Mouse (Mus musculus): ENCODE results near the gene Cit.

Cit gene

DNA sequence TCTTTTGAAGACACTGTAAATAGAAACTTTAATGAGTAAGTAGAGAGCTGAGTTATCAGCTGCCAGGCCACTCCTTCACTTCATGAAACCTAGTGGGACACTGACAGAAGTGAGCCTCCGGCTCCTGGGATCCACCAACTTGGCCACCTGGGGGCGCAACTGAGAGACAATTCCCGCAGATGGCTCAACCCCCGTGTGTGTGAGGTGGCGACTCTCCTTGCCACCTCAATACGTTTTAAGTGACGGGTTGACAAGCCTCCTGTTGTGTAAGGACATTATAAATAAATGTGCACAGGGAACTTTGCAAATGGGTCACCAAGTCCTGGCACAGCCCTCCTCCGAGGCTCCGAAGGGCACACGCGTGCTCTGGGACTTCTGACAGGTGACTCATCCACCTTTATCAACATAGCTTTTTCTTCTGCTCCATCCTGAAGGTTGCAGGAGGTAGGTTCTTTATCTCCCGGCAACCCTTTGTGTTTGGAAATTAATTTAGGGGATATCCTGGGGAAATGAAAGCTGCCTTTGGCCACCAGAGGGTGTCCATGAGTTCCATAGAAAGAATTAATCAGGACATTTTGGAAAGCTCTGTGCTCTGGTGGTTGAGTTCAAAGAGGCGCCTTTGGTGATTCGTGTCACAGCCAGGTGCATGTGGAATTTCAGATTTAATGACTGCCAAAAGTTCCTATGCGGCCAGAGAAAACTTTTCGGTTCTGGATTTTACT, 83.9 kb downstream of the Cit start:
- ChIA-PET CTCF (interaction anchor here (0.5 to 3.1 kb wide), 39 partner anchors 8 to 1229 kb away, joined by 3 to 20 read pairs (median 5); no protein-coding TSS in a partner anchor), POLR2A (interaction anchor here in 3 of 4 experiments (0.7 to 2.4 kb wide), 7 partner anchors 10 to 104 kb away, joined by 3 to 8 read pairs (median 4); no protein-coding TSS in a partner anchor)

- POLR2A ChIA-PET = interaction anchor here in 1 of 4 experiments (1.3 to 1.7 kb wide), 2 partner anchors 12 to 13 kb away, joined by 4 read pairs; no protein-coding TSS in a partner anchor
- CTCF ChIA-PET = interaction anchor here in 1 of 4 experiments (0.5 to 1.6 kb wide), 2 partner anchors 10 to 30 kb away, joined by 4 to 7 read pairs; no protein-coding TSS in a partner anchor
These were observed 87.2 kb downstream of the Cit start for GRCm38 (mm10) chr5:115932325-115932724.

DNA sequence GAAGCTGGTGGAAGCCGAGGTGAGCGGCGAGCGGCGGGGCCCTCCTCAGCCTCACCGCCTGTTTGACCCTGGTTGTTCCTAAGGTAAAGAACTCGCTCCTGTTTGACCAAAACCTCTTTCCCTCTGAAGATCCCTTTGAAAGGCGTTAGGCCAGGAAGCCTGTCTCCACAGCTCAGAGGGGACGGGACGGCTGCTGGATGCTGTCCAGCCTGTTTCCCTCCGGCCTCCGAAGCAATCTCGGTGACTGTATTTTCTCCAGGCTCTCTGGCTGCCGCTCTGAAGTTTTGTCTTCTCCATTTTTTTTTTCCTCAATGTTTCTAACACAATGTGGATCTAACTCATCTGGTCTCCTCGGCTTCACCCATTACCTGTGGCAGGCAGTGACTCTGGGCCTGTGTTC, 91.8 kb downstream of the Cit start:
- CTCF ChIA-PET = interaction anchor here in 2 of 4 experiments (0.5 to 2.0 kb wide), 3 partner anchors 8 to 78 kb away, joined by 3 to 10 read pairs (median 3); no protein-coding TSS in a partner anchor
- POLR2A ChIA-PET = interaction anchor here in 1 of 4 experiments (1.0 to 1.4 kb wide), 2 partner anchors 9 to 16 kb away, joined by 3 to 4 read pairs; no protein-coding TSS in a partner anchor

- CTCF ChIA-PET = interaction anchor here in 2 of 4 experiments (0.6 to 2.0 kb wide), 4 partner anchors 9 to 895 kb away, joined by 3 to 10 read pairs (median 6); no protein-coding TSS in a partner anchor
- POLR2A ChIA-PET = interaction anchor here in 3 of 4 experiments (0.6 to 1.4 kb wide), 4 partner anchors 8 to 1077 kb away, joined by 3 to 7 read pairs (median 4); no protein-coding TSS in a partner anchor
These were observed 92.5 kb downstream of the Cit start for GRCm38 (mm10) chr5:115937566-115937965.

DNA sequence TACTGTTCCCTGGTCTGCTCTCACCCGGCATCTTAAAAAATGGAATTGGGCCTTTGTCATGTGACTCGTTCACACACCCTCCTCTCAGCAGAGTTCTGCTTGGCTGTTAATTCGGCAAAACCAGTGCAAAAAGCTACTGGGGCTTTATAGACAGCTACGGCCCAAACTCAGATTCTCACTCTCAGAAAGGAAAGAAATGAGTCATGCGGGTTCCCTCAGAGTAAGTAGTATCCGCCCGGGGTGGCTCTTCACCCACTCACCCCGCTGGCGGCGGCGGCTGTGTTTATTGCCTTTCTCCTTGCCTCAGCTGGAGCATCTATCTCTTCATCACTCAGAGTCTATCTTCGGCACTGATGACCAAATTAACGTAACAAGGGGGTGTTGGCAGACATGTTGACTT, 93.9 kb downstream of the Cit start:
- ChIA-PET POLR2A (no interaction called here), CTCF (interaction anchor here in 1 of 4 experiments (1.2 kb wide), 1 partner anchor 14 kb away, joined by 4 read pairs; no protein-coding TSS in a partner anchor)

GRCm38 (mm10) chr5:115942389-115942788, 97.3 kb downstream of the Cit start:
- ChIA-PET CTCF (interaction anchor here in 3 of 4 experiments (0.6 to 5.2 kb wide), 17 partner anchors 9 to 1976 kb away, joined by 3 to 30 read pairs (median 4); partner anchors contain the start of gene Srrm4 (in 1 of the 3)), POLR2A (interaction anchor here in 3 of 4 experiments (0.5 to 4.8 kb wide), 10 partner anchors 10 to 514 kb away, joined by 3 to 29 read pairs (median 4); no protein-coding TSS in a partner anchor)

- POLR2A ChIA-PET = interaction anchor here in 3 of 4 experiments (0.5 to 4.8 kb wide), 17 partner anchors 7 to 645 kb away, joined by 3 to 29 read pairs (median 4); no protein-coding TSS in a partner anchor
These were observed 99.9 kb downstream of the Cit start for GRCm38 (mm10) chr5:115944791-115945490.

GRCm38 (mm10) chr5:115947622-115948353, 102.7 kb downstream of the Cit start:
- CTCF ChIA-PET = interaction anchor here in 2 of 4 experiments (1.0 to 2.3 kb wide), 3 partner anchors 9 to 19 kb away, joined by 3 to 8 read pairs (median 7); no protein-coding TSS in a partner anchor
- POLR2A ChIA-PET = interaction anchor here in 2 of 4 experiments (1.2 to 1.7 kb wide), 5 partner anchors 14 to 217 kb away, joined by 3 to 5 read pairs (median 3); partner anchors contain the start of gene Bicdl1 (in 1 of the 2)

More at GRCm38 (mm10) chr5:115944791-115945490, 99.9 kb downstream of the Cit start:
- CTCF ChIA-PET = interaction anchor here in 2 of 4 experiments (0.8 to 5.2 kb wide), 7 partner anchors 9 to 61 kb away, joined by 3 to 20 read pairs (median 4); no protein-coding TSS in a partner anchor

DNA sequence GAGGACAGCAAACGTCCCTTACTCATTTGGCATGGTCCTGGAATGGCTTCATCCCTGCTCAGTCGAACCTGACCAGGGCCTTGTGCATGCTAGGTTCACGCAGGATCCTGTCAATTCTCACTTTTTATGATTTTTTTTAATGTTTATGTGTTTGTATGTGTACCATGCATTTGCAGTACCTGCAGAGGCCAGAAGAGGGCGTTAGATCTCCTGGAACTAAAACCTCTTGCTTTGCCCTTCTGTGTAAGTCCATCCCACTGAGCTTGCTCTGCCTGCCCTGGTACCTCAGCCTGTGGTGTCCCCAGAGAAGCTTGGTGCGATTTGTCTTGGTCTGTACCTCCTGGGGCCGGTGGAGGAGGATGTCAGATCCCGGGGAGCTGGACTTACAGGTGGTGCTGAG, 105.9 kb downstream of the Cit start:
- CTCF ChIA-PET = interaction anchor here (0.5 to 3.5 kb wide), 11 partner anchors 9 to 291 kb away, joined by 3 to 14 read pairs (median 4); no protein-coding TSS in a partner anchor
- POLR2A ChIA-PET = interaction anchor here in 2 of 4 experiments (0.7 to 4.4 kb wide), 7 partner anchors 7 to 457 kb away, joined by 3 to 29 read pairs (median 4); no protein-coding TSS in a partner anchor

DNA sequence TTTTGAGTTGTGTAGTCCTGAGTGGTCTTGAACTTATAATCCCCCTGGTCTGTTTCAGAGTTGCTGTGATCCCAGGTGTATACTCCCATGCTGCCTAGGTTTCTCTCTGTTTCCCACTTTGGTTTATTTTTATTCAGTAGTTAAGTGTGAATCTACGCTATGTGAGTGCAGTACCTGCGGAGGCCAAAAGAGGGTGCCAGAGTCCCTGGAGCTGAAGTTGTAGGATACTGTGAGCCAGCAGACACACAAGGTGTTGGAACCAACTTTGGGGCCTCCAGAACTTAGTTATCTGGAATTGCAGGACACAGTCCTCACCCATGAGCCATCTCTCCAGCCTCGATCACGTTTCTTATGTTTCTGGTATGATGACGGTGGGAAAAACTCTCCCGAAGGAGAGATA, 108.1 kb downstream of the Cit start:
- ChIA-PET CTCF (interaction anchor here (0.5 to 3.5 kb wide), 35 partner anchors 8 to 526 kb away, joined by 3 to 36 read pairs (median 4); partner anchors contain the start of genes Bicdl1 (in 1 of the 4) and Prkab1 (in 1 of the 4)), POLR2A (interaction anchor here in 3 of 4 experiments (0.6 to 4.4 kb wide), 11 partner anchors 8 to 536 kb away, joined by 3 to 29 read pairs (median 3); no protein-coding TSS in a partner anchor)

DNA sequence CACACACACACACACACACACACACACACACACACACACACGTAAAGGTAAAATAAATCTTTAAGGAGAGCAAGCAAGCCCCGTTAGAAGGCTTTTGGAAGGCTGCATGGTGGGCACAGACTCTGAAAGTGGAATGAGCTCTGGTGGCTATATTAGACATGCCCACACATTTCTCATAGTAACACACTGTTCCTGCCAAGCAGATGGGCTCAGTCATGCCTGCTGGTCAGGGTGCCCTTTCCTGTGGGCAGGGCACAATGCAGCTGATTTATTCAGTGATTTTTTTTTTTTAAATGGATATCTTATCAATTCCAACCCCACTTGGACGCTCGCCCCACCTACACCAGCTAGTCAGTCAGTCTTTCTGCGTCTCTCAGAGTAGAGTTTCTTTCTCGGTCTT, 109.0 kb downstream of the Cit start:
- ChIA-PET POLR2A (interaction anchor here in 2 of 4 experiments (0.5 to 4.4 kb wide), 6 partner anchors 9 to 963 kb away, joined by 3 to 29 read pairs (median 4); no protein-coding TSS in a partner anchor), CTCF (interaction anchor here (0.5 to 3.5 kb wide), 32 partner anchors 8 to 1047 kb away, joined by 3 to 36 read pairs (median 5); partner anchors contain the start of genes Bicdl1 (in 1 of the 4) and Prkab1 (in 1 of the 4))

DNA sequence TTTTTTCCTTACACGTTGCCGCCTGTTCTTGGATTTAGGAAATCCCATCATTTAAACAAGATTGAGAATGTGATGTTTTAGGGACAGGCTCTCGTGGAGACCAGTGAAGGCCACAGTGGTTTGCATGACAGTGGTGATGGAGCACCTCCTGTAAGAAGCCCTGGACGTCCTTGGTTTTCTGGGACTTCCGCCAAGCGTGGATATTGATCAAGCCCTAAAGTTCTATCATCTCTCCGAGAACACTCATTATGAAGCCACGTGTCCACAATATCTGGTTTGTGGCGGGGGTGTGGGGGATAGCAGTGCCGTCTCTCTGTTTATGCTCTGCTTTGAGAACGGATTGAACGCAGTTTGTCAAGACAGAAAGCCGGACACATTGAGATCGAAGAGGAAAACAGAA, 109.5 kb downstream of the Cit start:
- POLR2A ChIA-PET = interaction anchor here in 2 of 4 experiments (0.7 to 1.3 kb wide), 2 partner anchors 28 to 50 kb away, joined by 3 to 6 read pairs; no protein-coding TSS in a partner anchor
- CTCF ChIA-PET = interaction anchor here (0.6 to 3.5 kb wide), 13 partner anchors 8 to 1047 kb away, joined by 4 to 36 read pairs (median 6); partner anchors contain the start of gene Prkab1 (in 1 of the 4)

DNA sequence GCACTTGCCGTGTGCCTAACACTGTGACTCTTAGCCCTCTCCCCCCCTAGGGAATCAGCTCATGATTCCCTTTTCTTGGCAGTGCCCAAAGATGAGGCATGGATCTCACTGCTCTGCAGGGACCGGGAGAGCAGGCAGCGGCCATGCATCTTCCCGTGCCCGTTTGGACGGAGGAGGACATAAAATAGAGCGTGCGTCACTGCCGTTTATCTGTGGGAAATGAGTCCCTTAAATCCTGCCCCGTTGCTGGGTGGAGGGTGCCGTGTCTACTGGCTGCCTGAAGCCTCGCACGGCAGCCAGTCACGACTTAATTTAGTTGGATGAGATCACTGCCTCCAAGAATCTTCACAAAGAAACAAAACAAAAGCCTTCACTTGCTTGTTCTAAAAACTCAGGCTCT, 110.1 kb downstream of the Cit start:
- POLR2A ChIA-PET = no interaction called here
- CTCF ChIA-PET = interaction anchor here in 1 of 4 experiments (2.8 to 3.3 kb wide), 3 partner anchors 13 to 26 kb away, joined by 12 to 36 read pairs (median 30); no protein-coding TSS in a partner anchor

DNA sequence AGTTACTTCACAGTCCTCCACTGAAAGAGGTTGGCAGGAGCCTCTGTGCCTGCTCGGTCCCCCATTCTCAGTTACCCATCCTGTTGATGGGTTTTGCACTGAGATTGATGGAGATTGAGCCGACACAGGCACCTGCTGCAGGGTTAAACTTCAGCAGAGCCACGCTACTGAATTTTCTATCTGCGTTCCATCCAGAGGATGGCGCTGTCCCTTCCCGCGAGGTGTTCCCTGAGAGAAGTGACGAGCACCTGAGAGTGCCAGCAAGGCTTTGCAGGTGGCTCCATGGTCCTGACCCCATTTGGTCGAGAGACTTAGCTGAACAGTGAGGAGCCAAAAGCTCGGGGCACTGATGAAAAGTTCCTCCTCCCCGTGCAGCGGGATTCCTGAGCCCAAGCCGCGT, 111.0 kb downstream of the Cit start:
- ChIA-PET CTCF (interaction anchor here in 3 of 4 experiments (0.5 to 2.2 kb wide), 7 partner anchors 12 to 627 kb away, joined by 3 to 11 read pairs (median 5); no protein-coding TSS in a partner anchor), POLR2A (interaction anchor here in 2 of 4 experiments (1.4 to 1.5 kb wide), 2 partner anchors 20 to 30 kb away, joined by 3 to 6 read pairs; no protein-coding TSS in a partner anchor)

DNA sequence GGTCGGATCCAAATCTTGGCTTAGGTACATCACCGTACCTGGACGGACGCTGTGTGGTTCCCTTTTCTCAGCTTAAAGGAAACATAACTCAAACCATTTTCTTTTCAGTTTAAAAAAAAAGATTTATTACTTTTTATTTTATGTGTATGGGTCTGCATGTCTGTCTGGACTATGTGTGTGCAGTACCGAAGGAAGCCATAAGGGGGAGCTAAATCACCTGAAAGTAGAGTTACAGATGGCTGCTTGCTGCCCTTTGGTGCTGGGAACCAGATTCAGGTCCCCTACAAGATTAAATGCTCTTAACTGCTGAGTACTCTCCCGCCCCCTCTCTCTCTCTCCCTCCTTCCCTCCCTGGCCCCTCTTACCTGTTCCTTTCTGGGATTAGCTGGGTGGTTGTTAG, 112.1 kb downstream of the Cit start:
- CTCF ChIA-PET = interaction anchor here (0.5 to 2.2 kb wide), 23 partner anchors 9 to 615 kb away, joined by 3 to 8 read pairs (median 3); no protein-coding TSS in a partner anchor
- POLR2A ChIA-PET = interaction anchor here in 2 of 4 experiments (0.5 to 1.5 kb wide), 5 partner anchors 13 to 56 kb away, joined by 3 to 6 read pairs (median 3); no protein-coding TSS in a partner anchor

DNA sequence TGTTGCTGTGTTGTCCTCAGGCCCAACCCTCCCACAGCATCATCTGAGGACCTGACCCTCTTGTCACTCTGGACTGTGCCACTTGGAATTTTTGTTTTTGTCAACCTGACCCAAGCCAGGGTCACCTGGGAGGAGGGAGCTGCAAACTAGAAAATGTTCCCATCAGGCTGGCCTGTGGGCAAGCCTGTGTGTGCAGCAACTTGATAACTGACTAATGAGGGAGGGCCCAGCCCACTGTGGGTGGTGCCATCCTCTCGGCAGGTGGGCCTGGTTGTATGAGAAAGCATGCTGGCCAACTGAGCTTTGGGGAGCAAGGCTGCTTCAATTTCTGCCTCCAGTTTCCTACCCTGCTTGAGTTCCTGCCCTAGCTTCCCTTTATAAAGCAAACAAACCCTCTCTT, 113.3 kb downstream of the Cit start:
- POLR2A ChIA-PET = interaction anchor here in 1 of 4 experiments (1.2 kb wide), 1 partner anchor 20 kb away, joined by 3 read pairs; no protein-coding TSS in a partner anchor

More for the DNA sequence above, 113.3 kb downstream of the Cit start:
- CTCF ChIA-PET = interaction anchor here in 1 of 4 experiments (0.8 to 1.1 kb wide), 2 partner anchors 29 to 229 kb away, joined by 3 to 6 read pairs; no protein-coding TSS in a partner anchor

Measured in embryonic stem cell, embryonic (primary cell).